Mouse (Mus musculus) MEL (cell line): ENCODE data around the gene Havcr1. TPM values are rescaled to one million over a fixed set of nuclear protein-coding genes. Genes with fewer than 3 reads are reported as not detected.

ENCODE experiments used
- DNase-seq: peaks from one replicate; pipeline ENCODE4 v3.0.0; 2011; ENCODE audit warnings: low read depth, low spot score
- H3K27ac ChIP-seq: 2 replicates; pipeline ENCODE4 v1.5.1; 2012; ENCODE audit warnings: low read depth, mild to moderate bottlenecking, control low read depth, low read length, moderate library complexity; ENCODE audit not compliant: control insufficient read depth
- H3K27me3 ChIP-seq, 2 experiments: fragments of 150-350 bp in 1 of 2; sonication (generic) in 1 of 2; 2 replicates each; pipeline ENCODE4 v1.6.1; 2012; ENCODE audit warnings: low read length in 2 of 2, mild to moderate bottlenecking in 2 of 2, improper control_type of control experiment in 1 of 2, moderate library complexity in 1 of 2; ENCODE audit not compliant: insufficient read depth in 2 of 2, control insufficient read depth in 1 of 2
- H3K36me3 ChIP-seq, 2 experiments: 2 replicates each; pipeline ENCODE4 v1.6.1; 2012 to 2014; ENCODE audit warnings: low read length in 2 of 2, improper control_type of control experiment in 1 of 2, inconsistent platforms in 1 of 2, mild to moderate bottlenecking in 1 of 2; ENCODE audit not compliant: insufficient read depth in 2 of 2, control insufficient read depth in 1 of 2
- H3K4me1 ChIP-seq, 2 experiments: fragments of 150-350 bp in 1 of 2; sonication (generic) in 1 of 2; 2 replicates each; pipeline ENCODE4 v1.6.1; 2012; ENCODE audit warnings: low read length in 2 of 2, improper control_type of control experiment in 1 of 2, mild to moderate bottlenecking in 1 of 2; ENCODE audit not compliant: insufficient read depth in 2 of 2, control insufficient read depth in 1 of 2
- H3K4me3 ChIP-seq, 2 experiments: fragments of 150-350 bp in 1 of 2; sonication (generic) in 1 of 2; 2 replicates each; pipeline ENCODE4 v1.5.1; 2012; ENCODE audit warnings: low read depth in 2 of 2, low read length in 2 of 2, mild to moderate bottlenecking in 2 of 2, moderate library complexity in 2 of 2, control low read depth in 1 of 2, improper control_type of control experiment in 1 of 2; ENCODE audit not compliant: control insufficient read depth in 1 of 2, insufficient read depth in 1 of 2
- H3K79me2 ChIP-seq: 2 replicates; pipeline ENCODE4 v1.6.1; 2012; ENCODE audit warnings: mild to moderate bottlenecking, low read length, moderate library complexity; ENCODE audit not compliant: control insufficient read depth, poor library complexity, insufficient read depth
- H3K9ac ChIP-seq: 2 replicates; pipeline ENCODE4 v1.6.1; 2012; ENCODE audit warnings: low read depth, mild to moderate bottlenecking, control low read depth, low read length, moderate library complexity; ENCODE audit not compliant: control insufficient read depth, poor library complexity, severe bottlenecking
- H3K9me3 ChIP-seq: fragments of 150-350 bp; sonication (generic); replicated peaks from 2 replicates; pipeline ENCODE4 v1.6.1; 2012; ENCODE audit warnings: mild to moderate bottlenecking, low read length, improper control_type of control experiment, moderate library complexity; ENCODE audit not compliant: insufficient read depth
- BHLHE40 ChIP-seq: IDR thresholded peaks from 2 replicates; pipeline ENCODE4 v1.6.1; 2012; ENCODE audit warnings: low read depth, mild to moderate bottlenecking, inconsistent platforms, low read length, improper control_type of control experiment, borderline replicate concordance
- CHD1 ChIP-seq: IDR thresholded peaks from 2 replicates; pipeline ENCODE4 v1.6.1; 2012; ENCODE audit warnings: low read depth, mild to moderate bottlenecking, inconsistent platforms, low read length, improper control_type of control experiment
- CTCF ChIP-seq, 3 experiments: IDR thresholded peaks in 2 of 3; conservative IDR thresholded peaks in 1 of 3; 2 replicates each; pipeline ENCODE4 v1.5.1; 2011 to 2012; ENCODE audit warnings: low read length in 3 of 3, low read depth in 2 of 3, mild to moderate bottlenecking in 2 of 3, improper control_type of control experiment in 1 of 3, inconsistent platforms in 1 of 3, mixed read lengths in 1 of 3, moderate library complexity in 1 of 3; ENCODE audit not compliant: control insufficient read depth in 1 of 3, insufficient read depth in 1 of 3, poor library complexity in 1 of 3, severe bottlenecking in 1 of 3
- E2F4 ChIP-seq: IDR thresholded peaks from 2 replicates; pipeline ENCODE4 v1.6.1; 2011; ENCODE audit warnings: low read depth, low read length, improper control_type of control experiment, borderline replicate concordance
- GABPA ChIP-seq: IDR thresholded peaks from 2 replicates; pipeline ENCODE4 v1.6.1; 2012; ENCODE audit warnings: low read depth, mild to moderate bottlenecking, inconsistent platforms, low read length, improper control_type of control experiment, moderate library complexity
- GATA1 ChIP-seq: IDR thresholded peaks from 2 replicates; pipeline ENCODE4 v1.6.1; 2011; ENCODE audit warnings: low read depth, low read length, improper control_type of control experiment
- HCFC1 ChIP-seq: IDR thresholded peaks from 2 replicates; pipeline ENCODE4 v1.6.1; 2012; ENCODE audit warnings: low read depth, mild to moderate bottlenecking, inconsistent platforms, low read length, improper control_type of control experiment, moderate library complexity
- JUND ChIP-seq: IDR thresholded peaks from 2 replicates; pipeline ENCODE4 v1.6.1; 2011; ENCODE audit warnings: low read depth, mild to moderate bottlenecking, improper control_type of control experiment, low read length
- MAFK ChIP-seq: IDR thresholded peaks from 2 replicates; pipeline ENCODE4 v1.6.1; 2011; ENCODE audit warnings: low read depth, mild to moderate bottlenecking, low read length, improper control_type of control experiment, borderline replicate concordance
- MAX ChIP-seq: IDR thresholded peaks from 2 replicates; pipeline ENCODE4 v1.6.1; 2011; ENCODE audit warnings: low read length, improper control_type of control experiment
- MEF2A ChIP-seq: IDR thresholded peaks from 2 replicates; pipeline ENCODE4 v1.6.1; 2014; ENCODE audit warnings: low read depth, mild to moderate bottlenecking, inconsistent platforms, low read length, improper control_type of control experiment; ENCODE audit not compliant: poor library complexity, insufficient replicate concordance, severe bottlenecking; ENCODE audit errors: extremely low read depth
- MYC ChIP-seq: IDR thresholded peaks from 2 replicates; pipeline ENCODE4 v1.6.1; 2011; ENCODE audit warnings: low read depth, mild to moderate bottlenecking, low read length, improper control_type of control experiment, moderate library complexity
- NRF1 ChIP-seq: IDR thresholded peaks from 2 replicates; pipeline ENCODE4 v1.6.1; 2014; ENCODE audit warnings: low read depth, mild to moderate bottlenecking, inconsistent platforms, low read length, improper control_type of control experiment, moderate library complexity; ENCODE audit not compliant: poor library complexity, insufficient read depth, severe bottlenecking
- POLR2A ChIP-seq, 2 experiments: IDR thresholded peaks; 2 replicates each; pipeline ENCODE4 v1.6.1; 2011 to 2012; ENCODE audit warnings: low read length in 2 of 2, mild to moderate bottlenecking in 2 of 2, control low read depth in 1 of 2, improper control_type of control experiment in 1 of 2, low read depth in 1 of 2, moderate library complexity in 1 of 2; ENCODE audit not compliant: control insufficient read depth in 1 of 2, insufficient read depth in 1 of 2, poor library complexity in 1 of 2
- POLR2AphosphoS2 ChIP-seq: IDR thresholded peaks from 2 replicates; pipeline ENCODE4 v1.6.1; 2011; ENCODE audit warnings: low read length, improper control_type of control experiment
- POLR2AphosphoS5 ChIP-seq: IDR thresholded peaks from 2 replicates; pipeline ENCODE4 v1.6.1; 2012; ENCODE audit warnings: low read depth, borderline replicate concordance, mild to moderate bottlenecking, inconsistent platforms, low read length, moderate library complexity, mixed read lengths
- RAD21 ChIP-seq: IDR thresholded peaks from 2 replicates; pipeline ENCODE4 v1.6.1; 2011; ENCODE audit warnings: mild to moderate bottlenecking, low read depth, low read length, improper control_type of control experiment
- RCOR1 ChIP-seq: IDR thresholded peaks from 2 replicates; pipeline ENCODE4 v1.6.1; 2012; ENCODE audit warnings: low read depth, mild to moderate bottlenecking, inconsistent platforms, low read length, improper control_type of control experiment
- SIN3A ChIP-seq: IDR thresholded peaks from 2 replicates; pipeline ENCODE4 v1.6.1; 2012; ENCODE audit warnings: low read length, improper control_type of control experiment, inconsistent platforms
- SMC3 ChIP-seq: IDR thresholded peaks from 2 replicates; pipeline ENCODE4 v1.6.1; 2011; ENCODE audit warnings: low read depth, low read length, improper control_type of control experiment
- TBP ChIP-seq: IDR thresholded peaks from 2 replicates; pipeline ENCODE4 v1.8.0; 2011; ENCODE audit warnings: low read depth, low read length, improper control_type of control experiment
- TCF12 ChIP-seq: IDR thresholded peaks from 2 replicates; pipeline ENCODE4 v1.6.1; 2014; ENCODE audit warnings: low read depth, mild to moderate bottlenecking, inconsistent platforms, low read length, improper control_type of control experiment, moderate library complexity
- UBTF ChIP-seq: IDR thresholded peaks from 2 replicates; pipeline ENCODE4 v1.6.1; 2012; ENCODE audit warnings: low read depth, mild to moderate bottlenecking, inconsistent platforms, low read length, improper control_type of control experiment, moderate library complexity, borderline replicate concordance; ENCODE audit not compliant: insufficient read depth
- USF1 ChIP-seq: IDR thresholded peaks from 2 replicates; pipeline ENCODE4 v1.6.1; 2014; ENCODE audit warnings: low read depth, mild to moderate bottlenecking, inconsistent platforms, low read length, improper control_type of control experiment, moderate library complexity
- USF2 ChIP-seq, 2 experiments: IDR thresholded peaks; 2 replicates each; pipeline ENCODE4 v1.6.1; 2011 to 2012; ENCODE audit warnings: improper control_type of control experiment in 2 of 2, low read length in 2 of 2, borderline replicate concordance in 1 of 2, inconsistent platforms in 1 of 2, low read depth in 1 of 2, mild to moderate bottlenecking in 1 of 2; ENCODE audit not compliant: insufficient read depth in 1 of 2
- ZC3H11A ChIP-seq: IDR thresholded peaks from 2 replicates; pipeline ENCODE4 v1.6.1; 2012; ENCODE audit warnings: low read depth, mild to moderate bottlenecking, inconsistent platforms, low read length, improper control_type of control experiment
- ZMIZ1 ChIP-seq: IDR thresholded peaks from 2 replicates; pipeline ENCODE4 v1.6.1; 2012; ENCODE audit warnings: low read depth, mild to moderate bottlenecking, inconsistent platforms, low read length, improper control_type of control experiment, moderate library complexity
- polyA plus RNA-seq, 2 experiments: library from polyadenylated mRNA; stranded (reverse) in 1 of 2; unstranded in 1 of 2; fragments of >175 nt in 1 of 2; fragments of >200 nt in 1 of 2; gene quantifications; 2 replicates each; pipeline versions ENCODE4 v1.2.1 to v1.2.4; 2012; ENCODE audit warnings: low replicate concordance in 2 of 2, low read depth in 1 of 2; ENCODE audit not compliant: insufficient read length in 2 of 2, insufficient read depth in 1 of 2, missing spikeins in 1 of 2
- total RNA-seq: library from RNA; depleted of rRNA; stranded (reverse); fragments of 300-350 nt; gene quantifications from 2 replicates; pipeline ENCODE4 v1.2.3, GENCODE M21; 2012

Havcr1 gene
- total and polyA plus RNA-seq, 3 experiments: not detected

- Histone ChIP-seq H3K36me3 (no peaks in the 10 kb centered on the region), H3K79me2 (no peaks in the 10 kb centered on the region)
- TF ChIP-seq POLR2A (IDR thresholded peaks at IDR 0.05; ENCODE audit: control insufficient read depth in 1 of 2, insufficient read depth in 1 of 2, low read depth in 1 of 2, low read length in 2 of 2, poor library complexity in 1 of 2) (no peak), ZC3H11A (no peak), POLR2AphosphoS5 (no peak), NRF1 (no peak), E2F4 (no peak), MAFK (no peak), UBTF (no peak), GATA1 (no peak), RCOR1 (no peak), GABPA (no peak), USF2 (IDR thresholded peaks at IDR 0.05; ENCODE audit: borderline replicate concordance in 1 of 2, insufficient read depth in 1 of 2, low read depth in 1 of 2, low read length in 2 of 2) (no peak), USF1 (no peak), RAD21 (no peak), MAX (no peak), POLR2AphosphoS2 (no peak), JUND (no peak), CHD1 (no peak), SMC3 (no peak), TCF12 (no peak)
- TF ChIP-seq, all 39 proteins: peak for 0
- Histone ChIP-seq H3K27me3 (no peaks in the 10 kb centered on the region), H3K4me1 (no peaks in the 10 kb centered on the region), H3K9ac (no peak overlapping the region), H3K27ac (no peak overlapping the region), H3K4me3 (no peak overlapping the region), H3K9me3 (no peaks in the 10 kb centered on the region)
- no peak for DNase-seq
Observed at GRCm38 (mm10) chr11:46747996-46748395, 13.1 kb downstream of the Havcr1 start.

GRCm38 (mm10) chr11:46753662-46754061 is 18.8 kb downstream of the Havcr1 start:
- no peaks in the 10 kb centered on the region for H3K36me3 ChIP-seq
- H3K9me3 ChIP-seq: no peaks in the 10 kb centered on the region
- TF ChIP-seq HCFC1 (no peak), MEF2A (no peak), CHD1 (no peak), E2F4 (no peak), POLR2AphosphoS2 (no peak), TBP (no peak), MYC (no peak), MAFK (no peak), ZMIZ1 (no peak), CTCF (IDR thresholded peaks at IDR 0.05 in 2 of 3, conservative IDR thresholded peaks at IDR 0.05 in 1 of 3; ENCODE audit: control insufficient read depth in 1 of 3, insufficient read depth in 1 of 3, low read depth in 2 of 3, low read length in 3 of 3, poor library complexity in 1 of 3, severe bottlenecking in 1 of 3) (no peak), SIN3A (no peak), BHLHE40 (no peak)
- no peak overlapping the region for H3K4me3 ChIP-seq
- no peak overlapping the region for H3K27ac ChIP-seq
- no peak overlapping the region for H3K9ac ChIP-seq
- no peak for DNase-seq
- H3K27me3 ChIP-seq: no peaks in the 10 kb centered on the region
- H3K4me1 ChIP-seq: no peaks in the 10 kb centered on the region
- H3K79me2 ChIP-seq: no peaks in the 10 kb centered on the region
